Mouse (Mus musculus) layer of hippocampus, adult 11-12 months (tissue): ENCODE results near the gene Srd5a1.
"Not testable (repeated sequence)": the region's sequence is repeated elsewhere in the genome, so short reads cannot be mapped to it uniquely, and the experiment has no call there.

Experiments used
- DNase-seq: peaks from one replicate; pipeline ENCODE4 v3.0.0; 2022; ENCODE audit warnings: low spot score

Srd5a1 gene

GRCm38 (mm10) chr13:69611398-69612174 is at the start of gene Srd5a1:
Gene Srd5a1 (minus strand): TSS chr13:69611442.
- peak; percentile 99 for DNase-seq

GRCm38 (mm10) chr13:69654508-69654907 is 43.3 kb upstream of the Srd5a1 start:
- no peak for DNase-seq

GRCm38 (mm10) chr13:69646481-69646880 is 35.2 kb upstream of the Srd5a1 start:
- no peak for DNase-seq

- no peak for DNase-seq
Measured at GRCm38 (mm10) chr13:69645694-69646423, 34.6 kb upstream of the Srd5a1 start.

GRCm38 (mm10) chr13:69644427-69645166 is 33.4 kb upstream of the Srd5a1 start:
- no peak for DNase-seq

- DNase-seq, result no peak
Measured at GRCm38 (mm10) chr13:69643937-69644336, 32.7 kb upstream of the Srd5a1 start.

- DNase-seq, result no peak
Measured at GRCm38 (mm10) chr13:69642656-69643216, 31.5 kb upstream of the Srd5a1 start.

- DNase-seq, result no peak
Measured at GRCm38 (mm10) chr13:69641017-69641416, 29.8 kb upstream of the Srd5a1 start.

- no peak for DNase-seq
Measured at GRCm38 (mm10) chr13:69640541-69640940, 29.3 kb upstream of the Srd5a1 start.

- no peak for DNase-seq
Measured at GRCm38 (mm10) chr13:69640126-69640525, 28.9 kb upstream of the Srd5a1 start.

GRCm38 (mm10) chr13:69639251-69639650 is 28.0 kb upstream of the Srd5a1 start:
- DNase-seq, result no peak

- DNase-seq, result no peak
Measured at GRCm38 (mm10) chr13:69638108-69638626, 26.9 kb upstream of the Srd5a1 start.

- DNase-seq, result no peak
Measured at GRCm38 (mm10) chr13:69637657-69638056, 26.4 kb upstream of the Srd5a1 start.

- DNase-seq, result no peak
Measured at GRCm38 (mm10) chr13:69636816-69637215, 25.6 kb upstream of the Srd5a1 start.

- no peak for DNase-seq
Measured at GRCm38 (mm10) chr13:69636375-69636774, 25.1 kb upstream of the Srd5a1 start.

- not testable (repeated sequence) for DNase-seq
Measured at GRCm38 (mm10) chr13:69635836-69636235, 24.6 kb upstream of the Srd5a1 start.

- DNase-seq, result no peak
Measured at GRCm38 (mm10) chr13:69633988-69634387, 22.7 kb upstream of the Srd5a1 start.

- no peak for DNase-seq
Measured at GRCm38 (mm10) chr13:69633551-69633950, 22.3 kb upstream of the Srd5a1 start.

- no peak for DNase-seq
Measured at GRCm38 (mm10) chr13:69631659-69632058, 20.4 kb upstream of the Srd5a1 start.

GRCm38 (mm10) chr13:69631111-69631510 is 19.9 kb upstream of the Srd5a1 start:
- DNase-seq, result no peak

GRCm38 (mm10) chr13:69630576-69630975 is 19.3 kb upstream of the Srd5a1 start:
- DNase-seq, result no peak

GRCm38 (mm10) chr13:69627941-69628340 is 16.7 kb upstream of the Srd5a1 start:
- DNase-seq, result no peak
